Mouse (Mus musculus): ENCODE data around the gene Ston2. TPM values are rescaled to one million over a fixed set of nuclear protein-coding genes. Genes with fewer than 3 reads are reported as not detected.
"Not testable (repeated sequence)": the region's sequence is repeated elsewhere in the genome, so short reads cannot be mapped to it uniquely, and the experiment has no call there.

Ston2 gene
- polyA plus RNA-seq, 1 experiment, result 11.3 TPM

- H3K27ac ChIP-seq (ENCODE audit: insufficient read depth, low read length), result no peak overlapping the region
- TF ChIP-seq POLR2A (IDR thresholded peaks at IDR 0.05; ENCODE audit: extremely low read depth, insufficient read depth, low read length) (no peak), CTCF (IDR thresholded peaks at IDR 0.05; ENCODE audit: extremely low read depth, insufficient read depth, low read length) (no peak)
- H3K4me1 ChIP-seq (ENCODE audit: control insufficient read depth, insufficient read depth, low read length), result no peaks in the 10 kb centered on the region
- no peak overlapping the region for H3K4me3 ChIP-seq (ENCODE audit: insufficient read depth, low read length)
Observed at GRCm38 (mm10) chr12:91757854-91758562, 30.2 kb downstream of the Ston2 start.

GRCm38 (mm10) chr12:91756562-91757166, 31.5 kb downstream of the Ston2 start:
- Histone ChIP-seq H3K4me3 (ENCODE audit: insufficient read depth, low read length) (no peak overlapping the region), H3K4me1 (ENCODE audit: control insufficient read depth, insufficient read depth, low read length) (no peaks in the 10 kb centered on the region), H3K27ac (ENCODE audit: insufficient read depth, low read length) (no peak overlapping the region)
- TF ChIP-seq POLR2A (IDR thresholded peaks at IDR 0.05; ENCODE audit: extremely low read depth, insufficient read depth, low read length), result no peak

GRCm38 (mm10) chr12:91754606-91755005, 33.6 kb downstream of the Ston2 start:
- Histone ChIP-seq H3K4me3 (ENCODE audit: insufficient read depth, low read length) (no peak overlapping the region), H3K27ac (ENCODE audit: insufficient read depth, low read length) (no peak overlapping the region), H3K4me1 (ENCODE audit: control insufficient read depth, insufficient read depth, low read length) (no peaks in the 10 kb centered on the region)
- TF ChIP-seq CTCF (IDR thresholded peaks at IDR 0.05; ENCODE audit: extremely low read depth, insufficient read depth, low read length), result no peak
- TF ChIP-seq POLR2A (IDR thresholded peaks at IDR 0.05; ENCODE audit: extremely low read depth, insufficient read depth, low read length), result no peak

GRCm38 (mm10) chr12:91752711-91753110, 35.5 kb downstream of the Ston2 start:
- no peak for TF ChIP-seq CTCF (IDR thresholded peaks at IDR 0.05; ENCODE audit: extremely low read depth, insufficient read depth, low read length)
- TF ChIP-seq POLR2A (IDR thresholded peaks at IDR 0.05; ENCODE audit: extremely low read depth, insufficient read depth, low read length), result no peak
- no peak overlapping the region for H3K27ac ChIP-seq (ENCODE audit: insufficient read depth, low read length)

DNA sequence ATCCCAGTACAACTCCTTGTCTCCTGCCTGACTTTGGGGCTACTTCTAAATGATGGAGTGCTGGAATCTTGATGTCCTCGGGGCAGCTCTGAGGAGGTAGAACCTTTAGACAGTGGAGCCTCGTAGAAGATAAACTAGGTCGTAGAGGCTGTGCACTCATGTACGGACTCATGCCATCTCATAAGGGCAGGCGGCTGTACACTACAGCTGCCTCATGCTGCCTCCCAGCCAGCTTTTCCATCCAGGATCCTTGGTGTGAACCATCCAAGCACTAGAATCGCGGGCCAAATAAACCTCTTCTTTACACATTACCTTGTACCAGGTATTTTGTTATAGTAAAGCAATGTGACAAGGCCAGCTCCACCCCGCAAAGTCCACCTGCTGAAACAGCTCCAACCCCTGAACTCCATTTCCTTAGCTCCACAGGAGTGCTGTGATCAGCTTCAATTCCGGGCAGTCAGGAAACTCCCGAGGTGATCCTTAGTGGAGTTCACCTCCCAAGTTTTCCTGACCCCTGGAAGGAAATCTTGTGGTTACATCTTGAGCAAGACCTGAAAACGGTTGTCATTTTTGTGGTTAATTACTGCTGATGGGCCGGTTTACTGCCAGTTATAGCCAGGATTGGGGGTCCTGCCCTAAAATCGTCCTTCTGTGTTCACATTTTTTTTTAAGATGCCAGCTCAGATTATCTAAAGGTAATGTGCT, 36.1 kb downstream of the Ston2 start:
- no peak overlapping the region for H3K4me3 ChIP-seq (ENCODE audit: insufficient read depth, low read length)
- TF ChIP-seq CTCF (IDR thresholded peaks at IDR 0.05; ENCODE audit: extremely low read depth, insufficient read depth, low read length), result no peak
- no peak for TF ChIP-seq POLR2A (IDR thresholded peaks at IDR 0.05; ENCODE audit: extremely low read depth, insufficient read depth, low read length)
- H3K27ac ChIP-seq (ENCODE audit: insufficient read depth, low read length), result no peak overlapping the region
- peaks cover 2% of the 10 kb centered on the region; the same call in 1 of the 2 replicates for H3K4me1 ChIP-seq (ENCODE audit: control insufficient read depth, insufficient read depth, low read length)

More at GRCm38 (mm10) chr12:91752711-91753110, 35.5 kb downstream of the Ston2 start:
- no peak overlapping the region for H3K4me3 ChIP-seq (ENCODE audit: insufficient read depth, low read length)
- no peaks in the 10 kb centered on the region for H3K4me1 ChIP-seq (ENCODE audit: control insufficient read depth, insufficient read depth, low read length)

- no peak overlapping the region for H3K4me3 ChIP-seq (ENCODE audit: insufficient read depth, low read length)
- no peak for TF ChIP-seq CTCF (IDR thresholded peaks at IDR 0.05; ENCODE audit: extremely low read depth, insufficient read depth, low read length)
- no peak for TF ChIP-seq POLR2A (IDR thresholded peaks at IDR 0.05; ENCODE audit: extremely low read depth, insufficient read depth, low read length)
- no peak overlapping the region for H3K27ac ChIP-seq (ENCODE audit: insufficient read depth, low read length)
- peaks cover 2% of the 10 kb centered on the region; the same call in 1 of the 2 replicates for H3K4me1 ChIP-seq (ENCODE audit: control insufficient read depth, insufficient read depth, low read length)
Observed at GRCm38 (mm10) chr12:91749543-91750184, 38.5 kb downstream of the Ston2 start.

DNA sequence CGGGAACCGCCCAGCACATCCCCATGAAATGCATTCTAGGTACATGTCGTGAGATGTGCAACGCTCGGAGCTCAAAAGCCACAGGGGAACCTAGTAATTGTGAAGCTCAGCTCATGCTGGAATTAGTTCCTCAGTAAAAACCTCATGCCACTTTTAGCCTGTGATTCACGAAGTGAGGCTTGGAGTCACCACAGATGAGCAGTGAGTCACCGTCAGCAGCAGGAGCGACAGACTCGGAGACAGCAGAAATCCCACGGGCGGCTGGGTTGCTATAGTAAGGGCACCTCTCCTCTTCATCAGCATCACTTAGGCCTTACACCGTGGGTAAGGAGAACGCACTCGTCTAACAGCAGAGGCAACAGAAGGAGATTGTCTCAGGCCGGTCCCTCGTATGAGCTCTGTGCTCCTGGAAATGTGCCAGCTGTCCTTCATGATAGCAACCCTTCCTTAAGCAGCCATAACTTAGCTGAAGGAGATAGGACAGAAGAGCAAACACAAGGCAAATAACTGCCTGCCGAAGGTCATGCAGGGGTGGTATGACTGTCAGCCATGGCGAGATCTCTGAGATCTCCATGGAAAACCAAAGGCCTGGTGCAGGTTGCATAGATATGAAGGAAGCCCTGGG, 39.8 kb downstream of the Ston2 start:
- Histone ChIP-seq H3K4me1 (ENCODE audit: control insufficient read depth, insufficient read depth, low read length) (peaks cover 2% of the 10 kb centered on the region; the same call in 1 of the 2 replicates), H3K4me3 (ENCODE audit: insufficient read depth, low read length) (no peak overlapping the region), H3K27ac (ENCODE audit: insufficient read depth, low read length) (no peak overlapping the region)
- TF ChIP-seq POLR2A (IDR thresholded peaks at IDR 0.05; ENCODE audit: extremely low read depth, insufficient read depth, low read length), result no peak
- TF ChIP-seq CTCF (IDR thresholded peaks at IDR 0.05; ENCODE audit: extremely low read depth, insufficient read depth, low read length), result no peak

DNA sequence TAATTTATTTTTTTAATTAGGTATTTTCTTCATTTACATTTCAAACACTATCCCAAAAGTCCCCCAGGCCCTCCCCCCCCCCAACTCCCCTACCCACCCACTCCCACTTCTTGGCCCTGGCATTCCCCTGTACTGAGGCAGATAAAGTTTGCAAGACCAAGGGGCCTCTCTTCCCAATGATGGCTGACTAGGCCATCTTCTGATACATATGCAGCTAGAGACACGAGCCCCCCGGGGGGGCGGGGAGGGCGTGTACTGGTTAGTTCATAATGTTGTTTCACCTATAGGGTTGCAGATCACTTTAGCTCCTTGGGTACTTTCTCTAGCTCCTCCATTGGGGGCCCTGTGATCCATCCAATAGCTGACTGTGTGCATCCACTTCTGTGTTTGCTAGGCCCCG, 41.3 kb downstream of the Ston2 start:
- not testable (repeated sequence) for H3K27ac ChIP-seq (ENCODE audit: insufficient read depth, low read length); H3K4me1 ChIP-seq (ENCODE audit: control insufficient read depth, insufficient read depth, low read length); H3K4me3 ChIP-seq (ENCODE audit: insufficient read depth, low read length)

GRCm38 (mm10) chr12:91745758-91746290, 42.4 kb downstream of the Ston2 start:
- Histone ChIP-seq H3K4me3 (ENCODE audit: insufficient read depth, low read length) (no peak overlapping the region), H3K27ac (ENCODE audit: insufficient read depth, low read length) (no peak overlapping the region), H3K4me1 (ENCODE audit: control insufficient read depth, insufficient read depth, low read length) (peaks cover 2% of the 10 kb centered on the region; the same call in 1 of the 2 replicates)
- TF ChIP-seq POLR2A (IDR thresholded peaks at IDR 0.05; ENCODE audit: extremely low read depth, insufficient read depth, low read length) (no peak), CTCF (IDR thresholded peaks at IDR 0.05; ENCODE audit: extremely low read depth, insufficient read depth, low read length) (no peak)

All from cortical plate, adult 2 months (tissue).